Mouse (Mus musculus) heart, embryonic 13.5 days (tissue): ENCODE measurements around the gene Golga4. TPM values are rescaled to one million over a fixed set of nuclear protein-coding genes. Genes with fewer than 3 reads are reported as not detected.

Experiments
- ATAC-seq: fragments of 200-750 bp; cut with Nextera tagmentation; 2 replicates; pipeline ENCODE4 v1.8.0; 2017; ENCODE audit warnings: moderate TSS enrichment; ENCODE audit not compliant: insufficient number of reproducible peaks, low FRiP score, low TSS enrichment; ENCODE audit errors: extremely low read depth
- H3K27ac ChIP-seq: fragments of 300-500 bp; sonication (generic); replicated peaks from 2 replicates; pipeline ENCODE4 v1.5.1; 2015; ENCODE audit warnings: moderate library complexity, mild to moderate bottlenecking, inconsistent platforms
- H3K27me3 ChIP-seq: fragments of 300-500 bp; sonication (generic); replicated peaks from 2 replicates; pipeline ENCODE4 v1.6.1; 2015; ENCODE audit warnings: mild to moderate bottlenecking, inconsistent platforms
- H3K36me3 ChIP-seq: fragments of 300-500 bp; sonication (generic); 2 replicates; pipeline ENCODE4 v1.6.1; 2015; ENCODE audit warnings: mild to moderate bottlenecking, inconsistent platforms
- H3K4me1 ChIP-seq: fragments of 300-500 bp; sonication (generic); 2 replicates; pipeline ENCODE4 v1.6.1; 2015; ENCODE audit warnings: inconsistent platforms
- H3K4me2 ChIP-seq: fragments of 300-500 bp; sonication (generic); 2 replicates; pipeline ENCODE4 v1.6.1; 2015; ENCODE audit warnings: inconsistent platforms, mild to moderate bottlenecking, moderate library complexity
- H3K4me3 ChIP-seq: fragments of 300-500 bp; sonication (generic); 2 replicates; pipeline ENCODE4 v1.5.1; 2015; ENCODE audit warnings: moderate library complexity, mild to moderate bottlenecking, inconsistent platforms
- H3K9ac ChIP-seq: fragments of 300-500 bp; sonication (generic); 2 replicates; pipeline ENCODE4 v1.6.1; 2015; ENCODE audit warnings: inconsistent platforms, mild to moderate bottlenecking, moderate library complexity
- H3K9me3 ChIP-seq: fragments of 300-500 bp; sonication (generic); 2 replicates; pipeline ENCODE4 v1.6.1; 2016; ENCODE audit warnings: inconsistent platforms
- WGBS: fragments of 180-500 bp; shearing (Covaris S2); methylation state at CpG from one replicate; pipeline ENCODE4 v1.1.7; 2015; ENCODE audit warnings: mixed read lengths; 5-methylcytosine and 5-hydroxymethylcytosine counted together
- polyA plus RNA-seq: library from polyadenylated mRNA; unstranded; fragments of >200 nt; fragmentation: Nextera tagmentation; extraction: Ambion mirVana; gene quantifications from 2 replicates; pipeline ENCODE4 v1.2.1, GENCODE M21; 2015

The Golga4 gene
- polyA plus RNA-seq, 1 experiment from 2014 or later, result 47.5 TPM

GRCm38 (mm10) chr9:118563866-118564265 lies 57.8 kb downstream of the Golga4 start:
- peaks cover 95% of the 10 kb centered on the region for H3K36me3 ChIP-seq
- no peaks in the 10 kb centered on the region for H3K27me3 ChIP-seq
- H3K4me1 ChIP-seq, result no peaks in the 10 kb centered on the region
- H3K9me3 ChIP-seq, result no peaks in the 10 kb centered on the region
- ATAC-seq, result no peak
- no peak overlapping the region for H3K27ac ChIP-seq
- 91% methylated on average over 7 of the region's 7 CpGs for WGBS
- no peak overlapping the region for H3K9ac ChIP-seq
- no peak overlapping the region for H3K4me3 ChIP-seq
- no peak overlapping the region for H3K4me2 ChIP-seq

- Histone ChIP-seq H3K4me3 (no peak overlapping the region), H3K4me2 (no peak overlapping the region), H3K27me3 (no peaks in the 10 kb centered on the region), H3K27ac (no peak overlapping the region), H3K9me3 (no peaks in the 10 kb centered on the region), H3K4me1 (no peaks in the 10 kb centered on the region), H3K36me3 (peaks cover 95% of the 10 kb centered on the region), H3K9ac (no peak overlapping the region)
- ATAC-seq, result no peak
- 85% methylated on average over 16 of the region's 16 CpGs for WGBS
These were observed 58.6 kb downstream of the Golga4 start for GRCm38 (mm10) chr9:118564696-118565095.

- Histone ChIP-seq H3K27ac (no peak overlapping the region), H3K4me2 (no peak overlapping the region), H3K4me1 (no peaks in the 10 kb centered on the region), H3K9me3 (no peaks in the 10 kb centered on the region), H3K36me3 (peaks cover 91% of the 10 kb centered on the region), H3K9ac (no peak overlapping the region), H3K27me3 (no peaks in the 10 kb centered on the region), H3K4me3 (no peak overlapping the region)
- ATAC-seq, result no peak
- WGBS, result 88% methylated on average over 6 of the region's 6 CpGs
These were observed 63.3 kb downstream of the Golga4 start for GRCm38 (mm10) chr9:118569328-118569727.

GRCm38 (mm10) chr9:118570865-118571264 lies 64.8 kb downstream of the Golga4 start:
- no peak overlapping the region for H3K27ac ChIP-seq
- no peak overlapping the region for H3K9ac ChIP-seq
- H3K36me3 ChIP-seq, result peaks cover 90% of the 10 kb centered on the region
- 73% methylated on average over 4 of the region's 4 CpGs for WGBS
- H3K4me3 ChIP-seq, result no peak overlapping the region
- no peak overlapping the region for H3K4me2 ChIP-seq
- no peaks in the 10 kb centered on the region for H3K27me3 ChIP-seq
- ATAC-seq, result no peak
- H3K4me1 ChIP-seq, result no peaks in the 10 kb centered on the region
- H3K9me3 ChIP-seq, result no peaks in the 10 kb centered on the region

- no peaks in the 10 kb centered on the region for H3K27me3 ChIP-seq
- ATAC-seq, result no peak
- no peak overlapping the region for H3K4me3 ChIP-seq
- no peak overlapping the region for H3K9ac ChIP-seq
- H3K9me3 ChIP-seq, result no peaks in the 10 kb centered on the region
- 88% methylated on average over 4 of the region's 4 CpGs for WGBS
- H3K36me3 ChIP-seq, result peaks cover 90% of the 10 kb centered on the region
- no peaks in the 10 kb centered on the region for H3K4me1 ChIP-seq
- H3K4me2 ChIP-seq, result no peak overlapping the region
- no peak overlapping the region for H3K27ac ChIP-seq
These were observed 65.6 kb downstream of the Golga4 start for GRCm38 (mm10) chr9:118571701-118572100.

GRCm38 (mm10) chr9:118574911-118575310 lies 68.8 kb downstream of the Golga4 start:
- H3K4me2 ChIP-seq, result no peak overlapping the region
- H3K9me3 ChIP-seq, result no peaks in the 10 kb centered on the region
- H3K27ac ChIP-seq, result no peak overlapping the region
- no peak overlapping the region for H3K9ac ChIP-seq
- 87% methylated on average over 5 of the region's 5 CpGs for WGBS
- H3K36me3 ChIP-seq, result peaks cover 90% of the 10 kb centered on the region
- H3K4me3 ChIP-seq, result no peak overlapping the region
- H3K27me3 ChIP-seq, result no peaks in the 10 kb centered on the region
- ATAC-seq, result no peak
- no peaks in the 10 kb centered on the region for H3K4me1 ChIP-seq

GRCm38 (mm10) chr9:118580371-118580770 lies 74.3 kb downstream of the Golga4 start:
- WGBS, result 65% methylated on average over 6 of the region's 6 CpGs
- no peaks in the 10 kb centered on the region for H3K9me3 ChIP-seq
- H3K27me3 ChIP-seq, result no peaks in the 10 kb centered on the region
- no peak for ATAC-seq
- H3K4me3 ChIP-seq, result no peak overlapping the region
- H3K27ac ChIP-seq, result no peak overlapping the region
- peaks cover 85% of the 10 kb centered on the region for H3K36me3 ChIP-seq
- H3K4me1 ChIP-seq, result peaks cover 12% of the 10 kb centered on the region
- no peak overlapping the region for H3K4me2 ChIP-seq
- no peak overlapping the region for H3K9ac ChIP-seq

- H3K27ac ChIP-seq, result no peak overlapping the region
- H3K27me3 ChIP-seq, result no peaks in the 10 kb centered on the region
- peaks cover 15% of the 10 kb centered on the region for H3K4me1 ChIP-seq
- peaks cover 71% of the 10 kb centered on the region for H3K36me3 ChIP-seq
- no peak overlapping the region for H3K9ac ChIP-seq
- no peaks in the 10 kb centered on the region for H3K9me3 ChIP-seq
- H3K4me3 ChIP-seq, result no peak overlapping the region
- 61% methylated on average over 6 of the region's 6 CpGs for WGBS
- ATAC-seq, result no peak
- H3K4me2 ChIP-seq, result no peak overlapping the region
These were observed 76.7 kb downstream of the Golga4 start for GRCm38 (mm10) chr9:118582757-118583156.

GRCm38 (mm10) chr9:118584838-118585237 lies 78.8 kb downstream of the Golga4 start:
- Histone ChIP-seq H3K36me3 (peaks cover 52% of the 10 kb centered on the region), H3K9me3 (no peaks in the 10 kb centered on the region), H3K27ac (no peak overlapping the region), H3K9ac (no peak overlapping the region), H3K27me3 (no peaks in the 10 kb centered on the region), H3K4me1 (peaks cover 24% of the 10 kb centered on the region), H3K4me3 (no peak overlapping the region), H3K4me2 (no peak overlapping the region)
- no peak for ATAC-seq
- WGBS, result 43% methylated on average over 1 of the region's 1 CpGs

- Histone ChIP-seq H3K4me1 (peaks cover 36% of the 10 kb centered on the region), H3K9me3 (no peaks in the 10 kb centered on the region), H3K36me3 (peaks cover 42% of the 10 kb centered on the region), H3K9ac (no peak overlapping the region), H3K4me3 (no peak overlapping the region), H3K4me2 (no peak overlapping the region), H3K27ac (no peak overlapping the region), H3K27me3 (no peaks in the 10 kb centered on the region)
- ATAC-seq, result no peak
- 61% methylated on average over 6 of the region's 6 CpGs for whole genome bisulfite sequencing
These were observed 79.9 kb downstream of the Golga4 start for GRCm38 (mm10) chr9:118585998-118586397.

- H3K36me3 ChIP-seq, result peaks cover 32% of the 10 kb centered on the region
- H3K4me2 ChIP-seq, result no peak overlapping the region
- H3K27ac ChIP-seq, result no peak overlapping the region
- H3K4me3 ChIP-seq, result no peak overlapping the region
- H3K9me3 ChIP-seq, result no peaks in the 10 kb centered on the region
- no peaks in the 10 kb centered on the region for H3K27me3 ChIP-seq
- H3K9ac ChIP-seq, result no peak overlapping the region
- WGBS, result 62% methylated on average over 4 of the region's 4 CpGs
- peaks cover 47% of the 10 kb centered on the region for H3K4me1 ChIP-seq
- ATAC-seq, result no peak
These were observed 81.0 kb downstream of the Golga4 start for GRCm38 (mm10) chr9:118587115-118587514.

GRCm38 (mm10) chr9:118589249-118589648 lies 83.2 kb downstream of the Golga4 start:
- no peaks in the 10 kb centered on the region for H3K27me3 ChIP-seq
- H3K4me2 ChIP-seq, result no peak overlapping the region
- H3K9me3 ChIP-seq, result no peaks in the 10 kb centered on the region
- 18% methylated on average over 3 of the region's 3 CpGs for WGBS
- peak overlapping the region; percentile 79 for H3K27ac ChIP-seq
- H3K4me1 ChIP-seq, result peaks cover 61% of the 10 kb centered on the region
- H3K4me3 ChIP-seq, result no peak overlapping the region
- ATAC-seq, result no peak
- H3K36me3 ChIP-seq, result peaks cover 12% of the 10 kb centered on the region; the same call in 1 of the 2 replicates
- H3K9ac ChIP-seq, result peak overlapping the region; percentile 57; the same call in 1 of the 2 replicates
